Mouse (Mus musculus) mouse embryonic stem cell (cell line): ENCODE data around the gene Mbnl2.

Source experiments
- in situ Hi-C, 2 experiments: fragments of 300-500 bp; cut with MboI; formaldehyde crosslinking; loops; 1 replicate in 1 of 2; 3 replicates in 1 of 2; pipeline ENCODE4 v1.14.3; 2019 to 2020; ENCODE audit warnings: low sequenced_read_pairs in 2 of 2, low pct_unique_long_range_greater_than_20kb in 1 of 2, mixed read lengths in 1 of 2; ENCODE audit not compliant: unreplicated experiment in 1 of 2

Gene Mbnl2

DNA sequence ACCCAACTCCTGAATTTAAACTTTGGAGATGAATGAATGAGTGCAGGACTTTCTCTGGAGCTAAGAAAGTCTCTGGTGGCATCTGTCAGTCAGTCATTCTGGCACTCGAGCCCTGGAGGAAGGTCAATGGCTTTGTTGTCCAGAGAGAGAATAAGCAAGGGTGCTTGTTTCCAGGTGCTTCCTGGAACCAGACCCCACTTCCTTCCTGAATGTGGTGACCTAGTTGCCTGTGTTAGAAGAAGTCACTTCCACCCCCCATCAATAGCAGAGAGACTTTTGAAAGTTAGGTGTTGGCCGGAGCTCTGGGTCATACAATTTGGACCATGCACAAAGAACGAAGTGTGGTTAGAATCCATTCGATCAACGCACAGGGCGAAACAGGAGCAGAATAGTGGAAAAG lies 19.0 kb downstream of the Mbnl2 start:
- in situ Hi-C loops: no loop called here

DNA sequence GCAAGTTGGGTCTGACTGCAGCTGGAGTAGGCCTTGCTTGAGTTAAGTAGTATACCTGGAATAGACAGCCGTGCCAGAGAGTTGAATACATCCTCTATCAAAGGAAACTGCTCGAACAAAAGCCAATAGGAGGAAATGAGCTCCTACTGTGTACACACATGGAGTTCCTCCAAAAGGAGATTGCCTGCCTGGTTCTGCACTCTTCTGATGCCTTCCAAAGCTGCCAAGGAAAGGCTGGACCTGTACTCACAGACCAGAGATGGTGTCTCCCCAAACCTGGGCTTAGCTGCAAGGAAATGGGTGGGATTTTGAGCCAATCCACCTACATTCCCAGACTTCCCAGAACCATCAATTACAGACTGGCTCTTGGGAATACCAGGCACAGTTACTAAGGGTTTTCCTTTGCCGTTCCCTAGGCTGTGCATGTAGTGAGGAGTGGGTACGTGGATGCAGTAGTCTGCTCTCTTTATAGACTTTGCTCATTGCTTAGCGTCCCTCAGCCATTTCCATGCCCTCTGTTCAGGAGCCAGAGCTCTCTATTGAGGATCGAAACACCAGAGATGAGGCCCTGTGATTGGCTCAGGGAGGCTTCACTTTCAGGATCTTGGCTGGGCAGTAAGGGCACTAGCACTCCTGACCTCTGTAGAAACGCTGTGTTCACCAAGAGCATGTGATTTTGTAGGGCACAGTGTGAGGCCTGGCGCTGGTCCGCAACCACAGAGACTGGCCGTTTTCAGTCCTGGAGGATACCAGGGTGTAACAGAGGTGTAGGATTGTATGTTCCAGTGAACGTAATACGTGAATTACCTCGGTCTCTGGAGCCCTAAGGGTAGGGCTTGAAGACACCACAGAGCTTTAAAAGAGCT lies 20.1 kb downstream of the Mbnl2 start:
- in situ Hi-C loops: no loop called here

DNA sequence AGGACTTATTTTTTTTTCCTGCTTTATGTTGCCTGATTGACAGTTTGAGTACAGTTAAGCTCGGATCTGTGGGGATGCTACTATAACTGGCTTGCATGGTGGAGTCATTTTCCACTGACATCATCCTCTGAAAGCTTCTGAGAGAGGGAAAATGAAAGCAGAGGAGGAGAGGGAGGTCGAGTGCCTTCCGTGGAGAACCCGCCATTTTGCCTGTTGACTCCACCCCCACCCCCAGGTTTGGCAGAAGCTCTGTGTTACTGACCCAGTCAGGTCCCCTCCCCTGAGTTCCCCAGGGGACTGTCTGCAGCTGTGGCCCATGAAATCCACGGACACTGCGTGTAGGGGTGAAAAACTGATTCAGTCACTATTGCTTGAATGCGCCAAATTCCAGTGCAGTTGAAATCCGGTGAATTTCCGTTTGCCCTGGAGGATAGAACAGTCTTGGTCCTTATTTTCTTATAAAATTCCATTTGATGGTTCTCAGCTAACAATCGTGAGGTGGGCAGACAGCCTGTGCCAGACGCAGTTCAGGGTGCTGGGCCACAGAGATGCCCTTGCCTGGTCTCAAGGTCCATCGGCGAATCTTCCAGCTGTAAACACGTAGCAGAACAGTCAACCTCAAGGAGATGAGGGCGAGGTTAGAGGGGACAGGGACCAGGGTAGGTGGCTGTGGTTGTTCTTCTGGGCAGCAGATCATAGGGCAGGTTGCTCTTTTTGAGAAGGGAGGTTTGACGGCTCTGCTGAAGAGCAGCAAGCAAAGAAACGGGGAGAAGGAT lies 20.9 kb downstream of the Mbnl2 start:
- in situ Hi-C loops: no loop called here

DNA sequence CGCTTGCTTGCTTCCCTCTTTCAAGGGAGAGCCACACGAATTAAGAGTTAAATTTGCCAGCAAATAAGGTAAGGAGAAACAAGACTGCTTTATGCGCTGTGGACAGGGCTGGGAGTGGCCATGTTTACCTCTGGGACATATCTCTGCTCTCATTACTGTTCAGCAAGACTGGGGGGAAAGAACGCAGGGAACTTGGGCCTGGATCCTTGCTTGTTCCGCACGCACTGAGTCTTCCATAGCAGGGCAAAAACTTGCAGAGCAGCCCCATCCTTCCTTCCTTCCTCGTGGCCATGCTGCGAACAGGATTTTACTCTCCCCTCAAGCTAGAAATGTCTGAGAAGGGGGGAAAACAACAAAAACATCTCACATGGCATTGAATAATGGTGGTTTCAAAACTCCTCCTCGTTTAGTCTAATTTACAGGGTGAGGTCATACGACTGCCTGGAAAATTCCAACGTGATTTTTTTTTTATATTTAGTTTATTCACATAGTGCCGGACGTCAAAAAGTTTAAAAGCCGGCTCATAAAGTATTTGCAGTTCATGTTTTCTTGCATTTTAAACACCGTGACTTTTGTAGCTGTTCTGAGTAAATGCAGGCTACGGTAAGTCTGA lies 21.8 kb downstream of the Mbnl2 start:
- in situ Hi-C loops: no loop called here

DNA sequence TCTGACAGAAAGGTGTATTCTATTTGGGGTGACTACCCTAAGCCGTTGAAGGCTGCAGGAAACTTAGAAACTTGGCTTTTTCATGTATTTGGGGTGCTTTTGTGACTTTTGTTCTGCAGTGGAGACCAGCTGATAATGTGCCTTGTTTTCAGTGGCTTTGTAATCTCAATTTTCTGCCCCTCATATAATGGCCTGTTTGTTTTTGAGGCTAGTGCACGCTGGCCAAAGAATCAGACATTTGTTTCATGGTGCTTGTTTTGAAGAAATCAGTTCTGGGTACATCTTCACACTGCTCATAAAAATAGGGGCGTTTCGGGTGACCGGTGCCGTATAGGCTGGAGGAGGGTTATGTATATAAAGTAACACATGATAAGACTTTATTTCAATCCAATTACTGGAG lies 22.4 kb downstream of the Mbnl2 start:
- in situ Hi-C loops: no loop called here

DNA sequence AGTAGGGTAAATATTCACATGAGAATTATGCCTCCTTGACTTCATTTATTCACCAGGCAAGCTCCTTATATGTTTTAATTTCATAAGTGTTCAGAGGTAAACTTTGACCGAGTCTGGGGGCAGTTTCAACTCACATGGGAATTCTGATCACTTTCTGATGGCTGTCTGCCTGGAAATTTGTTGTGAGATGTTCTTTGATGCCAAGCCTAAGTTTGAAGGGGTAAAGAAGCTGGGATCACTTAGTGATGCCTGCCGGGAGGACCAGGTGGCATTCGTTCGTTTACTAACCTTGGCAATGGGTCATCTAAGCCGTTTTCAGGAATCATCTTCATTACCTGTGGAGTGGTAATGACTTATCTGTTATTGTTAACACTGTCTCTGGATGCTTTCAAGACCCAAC lies 23.0 kb downstream of the Mbnl2 start:
- in situ Hi-C loops: no loop called here

DNA sequence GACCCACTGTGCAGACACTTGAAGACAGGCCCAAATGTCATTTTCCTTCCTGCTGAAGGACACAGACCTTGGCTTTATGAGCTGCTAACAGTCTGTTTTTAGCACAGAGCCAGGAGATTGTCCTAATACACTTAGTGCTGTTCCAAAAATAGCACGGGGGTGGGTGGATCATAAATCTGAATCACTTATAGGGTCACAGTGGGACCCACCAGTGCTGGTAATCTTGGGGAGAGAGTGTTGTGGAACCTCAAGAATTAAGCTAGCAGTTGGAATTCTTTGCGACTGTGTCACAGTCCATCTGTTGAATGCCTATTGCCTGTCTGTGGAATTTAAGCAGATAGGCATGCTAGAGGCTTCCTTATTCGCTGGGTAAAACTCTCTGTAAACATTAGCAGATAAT lies 24.2 kb downstream of the Mbnl2 start:
- in situ Hi-C loops: no loop called here

DNA sequence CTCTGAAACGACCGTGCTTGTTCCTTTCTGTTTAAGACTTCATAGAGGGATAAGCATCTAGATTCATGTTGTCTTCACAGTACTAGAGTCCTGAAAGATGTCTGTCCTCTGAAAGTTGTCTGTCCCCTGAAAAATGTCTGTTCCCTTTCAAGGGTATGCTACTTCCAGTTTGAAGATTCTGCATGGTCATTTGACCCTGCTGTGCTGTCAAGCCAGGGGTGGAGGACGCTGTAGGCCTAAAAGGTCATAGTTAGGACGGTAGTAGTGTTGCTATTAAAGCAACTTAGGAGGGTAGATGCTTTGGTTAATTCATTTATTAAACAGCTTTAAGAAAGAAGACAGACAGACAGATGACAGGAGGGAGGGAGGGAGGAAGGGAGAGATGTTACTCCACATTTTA lies 24.7 kb downstream of the Mbnl2 start:
- in situ Hi-C loops: no loop called here

DNA sequence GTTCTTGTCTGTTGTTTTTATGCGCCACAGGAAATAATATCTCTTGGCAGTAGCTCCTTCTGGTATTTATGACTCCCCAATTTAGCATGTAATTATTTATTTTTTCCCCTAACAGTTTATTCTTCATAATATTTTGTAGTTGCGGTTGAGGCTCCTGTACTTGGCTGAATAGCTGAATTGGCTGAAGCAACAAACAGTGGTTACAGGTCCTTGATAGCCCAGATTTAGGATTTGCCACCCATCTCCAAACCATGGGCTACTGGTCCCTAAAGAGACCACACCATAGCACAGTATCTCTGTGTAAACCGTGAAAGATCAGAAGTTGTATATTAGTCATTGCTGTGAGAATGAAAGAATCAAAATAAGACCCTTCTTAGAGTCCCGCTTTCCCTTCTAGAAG lies 25.3 kb downstream of the Mbnl2 start:
- in situ Hi-C loops: no loop called here

DNA sequence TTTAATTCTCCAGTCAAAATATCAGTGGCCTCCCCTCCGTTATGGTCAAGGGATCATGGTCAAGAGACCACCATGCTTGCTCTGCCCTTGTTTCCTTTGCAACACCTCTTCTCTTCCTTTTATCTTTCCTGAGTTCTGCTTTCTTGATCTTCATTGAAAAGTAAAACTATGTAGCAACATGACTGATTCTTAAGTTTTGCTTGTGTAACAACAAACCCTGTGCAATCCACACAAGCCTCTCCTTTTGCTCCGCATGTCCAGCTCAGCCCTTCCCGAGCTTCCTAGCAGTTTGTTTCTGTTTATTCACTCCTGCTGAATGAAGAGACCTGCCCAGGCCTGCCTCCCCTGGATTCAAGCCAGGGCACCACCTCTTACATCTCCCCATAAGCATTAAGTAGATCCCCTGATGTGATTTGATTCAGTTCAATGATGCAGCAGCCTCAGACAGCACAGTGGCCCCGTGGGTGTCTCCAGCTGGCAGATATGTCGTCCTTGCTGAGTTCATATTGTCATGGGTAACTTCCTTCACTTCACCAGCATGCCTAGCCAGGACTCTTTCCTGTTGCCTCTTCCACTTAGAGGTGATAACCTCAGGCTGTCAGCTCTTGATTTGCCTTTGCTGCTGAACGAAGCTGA lies 27.6 kb downstream of the Mbnl2 start:
- in situ Hi-C loops: no loop called here

DNA sequence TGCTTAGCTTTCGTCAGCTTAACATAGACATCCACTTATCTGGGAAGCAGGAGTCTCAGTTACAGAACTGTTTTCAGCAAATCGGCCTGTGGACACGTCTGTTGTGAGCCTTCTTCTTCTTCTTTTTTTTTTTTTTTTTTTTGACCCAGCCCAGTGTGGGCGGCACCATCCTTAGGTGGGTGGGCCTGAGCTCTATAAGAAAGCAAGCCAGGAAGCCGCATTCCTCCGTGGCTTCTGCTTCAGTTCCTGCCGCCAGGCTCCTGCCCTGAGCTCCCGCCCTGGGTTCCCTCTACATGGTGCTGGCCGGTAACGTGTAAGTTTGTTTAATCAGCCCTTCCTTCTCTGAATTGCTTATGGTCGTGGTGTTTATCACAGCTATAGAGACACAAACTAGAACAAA lies 30.8 kb downstream of the Mbnl2 start:
- in situ Hi-C loops: no loop called here

DNA sequence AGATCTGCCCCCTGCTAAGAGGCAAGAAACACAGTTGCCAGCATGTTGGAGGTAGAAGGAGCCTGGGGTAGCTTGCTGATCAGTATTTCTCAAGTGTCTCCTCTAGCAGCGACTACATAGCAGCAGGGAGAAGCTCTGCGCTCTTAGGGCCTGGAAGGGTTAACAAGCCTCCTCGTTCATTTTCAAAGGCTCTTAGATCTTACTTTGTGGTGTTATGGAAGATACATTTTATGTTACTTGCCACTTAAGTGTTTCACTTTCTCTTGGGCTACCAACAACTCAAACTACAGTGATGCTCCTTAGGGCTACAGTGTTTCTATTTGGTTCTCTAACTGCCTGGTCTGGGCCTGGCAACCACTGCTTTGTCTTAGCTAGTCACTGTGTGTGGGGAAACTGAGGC lies 31.9 kb downstream of the Mbnl2 start:
- in situ Hi-C loops: no loop called here

DNA sequence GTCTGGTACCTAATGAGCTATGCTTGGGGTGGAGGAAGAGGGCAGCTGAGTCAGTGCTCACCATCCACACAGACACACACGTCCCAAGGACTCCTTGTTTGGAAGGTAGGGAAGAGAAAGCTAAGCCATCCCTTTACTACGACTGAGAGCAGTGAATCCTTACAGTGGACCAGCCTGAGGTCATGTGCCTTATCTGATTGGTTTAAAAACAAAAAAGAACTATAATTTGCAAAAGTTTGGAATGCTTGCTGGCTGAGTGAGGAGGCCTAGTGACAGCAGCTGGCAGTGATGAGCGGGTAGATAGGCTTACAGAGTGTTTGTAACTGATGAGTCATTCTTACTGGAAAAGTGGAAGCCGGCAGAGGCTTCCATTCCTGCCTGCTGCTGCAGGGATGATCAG lies 32.5 kb downstream of the Mbnl2 start:
- in situ Hi-C loops: no loop called here

DNA sequence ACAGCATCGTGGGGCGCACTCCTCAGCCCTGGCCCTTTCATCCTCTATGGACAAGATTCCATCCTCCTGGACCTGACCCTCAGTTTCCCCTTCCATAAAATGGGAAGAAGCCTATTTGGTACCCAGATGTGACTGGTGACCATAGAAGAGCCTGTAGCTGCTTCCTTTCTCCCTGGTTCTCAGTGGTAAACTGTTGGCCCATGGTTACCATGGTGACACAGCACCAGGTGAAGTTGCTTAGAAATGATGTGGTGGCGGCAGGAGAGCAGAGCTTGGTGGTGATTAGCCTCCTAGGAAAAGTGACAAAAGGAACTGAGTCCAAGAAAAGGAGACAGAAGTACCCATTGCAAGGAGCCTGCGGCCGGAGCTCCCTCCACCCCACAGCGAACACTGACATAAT lies 34.2 kb downstream of the Mbnl2 start:
- in situ Hi-C loops: no loop called here

DNA sequence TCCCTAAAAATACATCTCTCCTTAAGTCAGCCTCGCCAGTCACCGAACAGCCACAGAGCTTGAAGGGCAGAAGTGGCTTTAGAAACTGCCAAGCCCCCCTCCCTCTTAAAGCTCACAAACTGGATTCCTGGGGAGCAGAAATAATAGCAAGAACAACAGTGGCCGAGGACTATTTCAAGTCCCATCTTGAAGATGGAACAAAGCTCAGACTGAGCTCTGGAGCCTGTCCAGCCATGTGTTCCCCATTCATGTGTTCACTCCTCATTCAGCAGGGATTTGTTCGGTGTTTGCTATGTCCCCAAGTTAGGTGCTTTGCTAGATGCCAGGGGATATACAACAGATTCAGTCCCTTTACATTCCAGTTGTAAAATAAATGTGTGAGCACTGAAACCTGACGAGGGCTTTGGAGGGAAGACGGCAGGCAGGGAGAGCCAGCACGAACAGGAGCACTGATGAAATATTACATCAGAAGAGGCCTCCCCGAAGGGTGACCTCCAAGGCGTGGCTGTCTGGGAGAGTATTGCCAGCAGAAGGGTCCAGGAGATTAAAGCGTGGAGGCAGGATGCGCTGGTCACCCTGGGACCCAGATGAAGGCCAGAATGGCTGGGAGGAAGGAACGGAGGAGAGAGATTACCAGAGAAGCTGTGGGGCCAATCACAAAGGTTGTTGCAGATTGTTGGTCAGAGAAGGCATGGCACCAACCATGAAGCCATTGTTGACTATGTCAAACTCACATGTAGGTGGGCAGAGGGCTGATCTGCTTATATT lies 36.0 kb downstream of the Mbnl2 start:
- in situ Hi-C loops: no loop called here

DNA sequence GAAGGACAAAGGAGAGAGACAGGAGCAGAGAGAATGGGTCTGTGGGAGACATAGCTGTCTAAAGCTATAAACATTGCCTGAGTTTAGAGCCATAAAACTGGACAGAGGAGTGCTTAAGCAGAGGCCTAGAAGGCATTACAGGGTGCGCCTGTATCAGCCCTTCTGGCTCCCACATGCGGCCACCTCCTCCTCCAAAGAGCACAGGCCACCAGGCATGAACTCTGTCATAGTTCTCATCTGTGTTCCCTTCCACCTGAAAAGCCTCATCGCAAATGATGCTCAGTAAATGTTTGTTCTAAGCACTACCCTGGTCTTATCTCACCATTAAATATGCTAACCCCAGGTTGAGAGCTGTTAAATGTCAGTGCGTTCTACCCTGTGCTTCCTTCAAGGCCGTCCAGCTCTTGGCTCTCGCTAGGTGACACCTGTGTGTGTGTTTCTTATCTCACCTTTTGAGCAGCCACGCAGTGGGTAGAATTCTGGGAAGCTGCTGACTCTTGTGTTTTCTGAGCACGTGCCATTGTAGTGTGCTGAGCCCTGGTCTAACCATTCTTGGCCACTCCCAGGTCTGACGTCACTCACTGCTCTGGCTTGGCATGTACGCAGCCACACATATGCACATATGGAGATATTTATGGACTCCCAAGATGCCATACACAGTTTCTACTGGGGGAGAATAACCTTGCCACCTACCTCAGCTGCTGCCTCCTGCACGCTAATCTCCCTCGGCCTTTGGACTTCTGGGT lies 37.4 kb downstream of the Mbnl2 start:
- in situ Hi-C loops: no loop called here

DNA sequence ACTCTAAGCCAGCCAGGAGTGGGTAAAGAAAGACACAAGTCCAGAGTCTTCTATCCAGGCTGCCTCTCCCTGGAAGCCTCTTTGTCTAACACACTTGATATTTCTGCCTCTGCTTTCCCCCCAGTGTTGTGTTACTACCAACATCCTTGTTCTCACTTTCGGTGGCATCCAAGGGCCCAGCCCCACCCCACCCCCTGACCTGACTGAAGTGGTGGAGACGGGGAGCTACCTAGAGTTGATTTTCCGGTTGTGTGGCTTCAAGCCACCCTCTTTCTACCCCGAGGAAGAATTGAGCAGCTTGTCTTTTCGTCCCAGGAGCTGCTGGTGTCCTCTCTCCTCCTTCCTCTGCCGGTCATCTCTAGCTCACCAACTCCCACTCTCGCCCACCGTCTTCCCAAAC lies 38.0 kb downstream of the Mbnl2 start:
- in situ Hi-C loops: no loop called here

DNA sequence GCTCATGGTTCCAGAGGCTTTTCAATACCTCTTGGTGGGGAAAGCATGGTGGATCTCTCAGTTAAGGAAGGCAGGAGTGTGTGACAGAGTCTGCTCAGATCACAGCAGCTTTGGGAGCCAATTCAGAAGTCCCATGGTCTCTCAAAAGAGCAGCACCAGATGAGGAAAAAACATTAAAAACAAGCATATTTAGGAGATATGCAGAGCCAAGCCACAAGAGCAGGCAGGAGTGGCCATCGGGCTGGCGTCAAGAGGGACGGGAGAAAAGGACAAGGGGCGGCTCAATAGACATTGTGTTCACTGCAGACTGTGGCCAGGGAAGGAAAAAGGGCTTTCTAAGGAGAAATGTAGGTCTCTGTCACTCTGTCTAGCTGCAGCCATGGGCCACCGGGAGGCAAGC lies 40.3 kb downstream of the Mbnl2 start:
- in situ Hi-C loops: no loop called here
